Mouse (Mus musculus) heart, adult 2 months (tissue): ENCODE data around the gene Catsper4. TPM values are rescaled to one million over a fixed set of nuclear protein-coding genes. Genes with fewer than 3 reads are reported as not detected.

ENCODE experiments used
- DNase-seq, 2 experiments: peaks; one replicate each; pipeline ENCODE4 v3.0.0; 2021
- H3K27ac ChIP-seq: fragments of 200-600 bp; 2 replicates; pipeline ENCODE4 v1.8.1; 2022
- H3K27me3 ChIP-seq: fragments of 200-500 bp; 2 replicates; pipeline ENCODE4 v1.6.1; 2012; ENCODE audit warnings: mild to moderate bottlenecking, low read length, inconsistent platforms, mixed read lengths; ENCODE audit not compliant: control insufficient read depth, insufficient read depth
- H3K36me3 ChIP-seq: fragments of 200-500 bp; 2 replicates; pipeline ENCODE4 v1.6.1; 2012; ENCODE audit warnings: low read length, inconsistent platforms; ENCODE audit not compliant: control insufficient read depth, insufficient read depth
- H3K4me1 ChIP-seq: fragments of 200-500 bp; 2 replicates; pipeline ENCODE4 v1.6.1; 2011; ENCODE audit warnings: low read length; ENCODE audit not compliant: control insufficient read depth, insufficient read depth
- H3K4me3 ChIP-seq: fragments of 200-600 bp; 2 replicates; pipeline ENCODE4 v1.8.1; 2022
- H3K79me2 ChIP-seq: fragments of 200-500 bp; replicated peaks from 2 replicates; pipeline ENCODE4 v1.6.1; 2012; ENCODE audit warnings: mild to moderate bottlenecking, inconsistent platforms, low read length, moderate library complexity, mixed read lengths; ENCODE audit not compliant: control insufficient read depth, insufficient read depth
- H3K9ac ChIP-seq: fragments of 200-500 bp; 2 replicates; pipeline ENCODE4 v1.6.1; 2012; ENCODE audit warnings: low read depth, mild to moderate bottlenecking, control low read depth, inconsistent platforms, low read length, mixed read lengths
- CTCF ChIP-seq: fragments of 200-600 bp; IDR thresholded peaks from 2 replicates; pipeline ENCODE4 v1.8.1; 2022; ENCODE audit warnings: antibody characterized with exemption, mild to moderate bottlenecking, moderate library complexity
- EP300 ChIP-seq: fragments of 200-500 bp; IDR thresholded peaks from 2 replicates; pipeline ENCODE4 v1.6.1; 2011; ENCODE audit warnings: low read depth, low read length, control low read depth; ENCODE audit not compliant: insufficient read depth
- POLR2A ChIP-seq: fragments of 200-500 bp; IDR thresholded peaks from 2 replicates; pipeline ENCODE4 v1.6.1; 2011; ENCODE audit warnings: mild to moderate bottlenecking, low read depth, low read length, control low read depth; ENCODE audit not compliant: insufficient read depth
- WGBS: fragments of 180-500 bp; shearing (Covaris S2); methylation state at CpG from one replicate; pipeline ENCODE4 v1.1.7; 2018; 5-methylcytosine and 5-hydroxymethylcytosine counted together
- intact Hi-C: fragments of 180-260 bp; cut with DNase I; formaldehyde crosslinking; loops from one replicate; pipeline ENCODE4 v1.15.1; 2025
- polyA plus RNA-seq: library from polyadenylated mRNA; depleted of rRNA; stranded (reverse); fragments of >200 nt; gene quantifications from 2 replicates; pipeline ENCODE4 v1.2.3, GENCODE M21; 2012
- total RNA-seq, 2 experiments: library from RNA; stranded (reverse); gene quantifications; 2 replicates each; pipeline ENCODE4 v1.2.3; 2021

The Catsper4 gene
- total and polyA plus RNA-seq, 3 experiments = not detected

GRCm38 (mm10) chr4:134206488-134207053 is 20.6 kb downstream of the Catsper4 start:
- H3K79me2 ChIP-seq = no peaks in the 10 kb centered on the region
- H3K4me3 ChIP-seq = no peak overlapping the region
- H3K4me1 ChIP-seq = no peaks in the 10 kb centered on the region
- 59% methylated on average over 6 of the region's 6 CpGs for WGBS
- intact Hi-C loops = no loop called here
- H3K27me3 ChIP-seq = no peaks in the 10 kb centered on the region
- H3K9ac ChIP-seq = no peak overlapping the region
- no peak for DNase-seq
- H3K27ac ChIP-seq = no peak overlapping the region
- TF ChIP-seq CTCF = no peak
- H3K36me3 ChIP-seq = no peaks in the 10 kb centered on the region

DNA sequence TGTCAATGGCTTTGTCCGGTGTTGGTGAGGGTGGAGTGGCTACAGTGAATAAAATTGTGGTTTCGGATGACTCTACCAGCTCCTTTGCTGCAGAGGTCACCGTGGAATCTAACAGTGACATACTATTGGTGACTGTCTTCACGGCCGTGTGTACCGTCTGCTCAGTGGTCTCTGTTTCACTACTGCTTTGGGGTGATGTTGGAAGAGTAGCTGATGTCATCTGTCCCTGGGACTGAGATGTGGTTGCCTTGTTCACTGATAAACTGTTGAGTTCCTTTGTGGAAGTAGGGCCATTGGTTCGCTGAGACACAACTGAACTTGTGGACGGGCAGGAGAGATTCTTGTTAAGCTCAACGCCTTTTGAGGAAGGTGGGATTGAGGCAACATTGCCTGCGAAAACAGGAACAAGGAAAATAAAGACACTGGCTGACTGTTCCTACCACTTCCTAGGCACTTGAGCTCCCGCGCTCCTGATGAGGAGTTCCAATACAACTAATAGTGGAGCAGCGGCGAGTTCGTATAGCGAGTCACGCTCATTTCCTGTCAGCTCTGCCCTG is 23.8 kb downstream of the Catsper4 start:
- no peak for TF ChIP-seq EP300
- no peak for TF ChIP-seq POLR2A
- TF ChIP-seq CTCF = no peak
- no peak overlapping the region for H3K4me3 ChIP-seq
- H3K27me3 ChIP-seq = no peaks in the 10 kb centered on the region
- intact Hi-C loops = no loop called here
- DNase-seq = no peak
- WGBS = 71% methylated on average over 17 of the region's 17 CpGs
- no peaks in the 10 kb centered on the region for H3K4me1 ChIP-seq
- no peaks in the 10 kb centered on the region for H3K79me2 ChIP-seq
- no peak overlapping the region for H3K9ac ChIP-seq
- H3K36me3 ChIP-seq = no peaks in the 10 kb centered on the region
- H3K27ac ChIP-seq = no peak overlapping the region

DNA sequence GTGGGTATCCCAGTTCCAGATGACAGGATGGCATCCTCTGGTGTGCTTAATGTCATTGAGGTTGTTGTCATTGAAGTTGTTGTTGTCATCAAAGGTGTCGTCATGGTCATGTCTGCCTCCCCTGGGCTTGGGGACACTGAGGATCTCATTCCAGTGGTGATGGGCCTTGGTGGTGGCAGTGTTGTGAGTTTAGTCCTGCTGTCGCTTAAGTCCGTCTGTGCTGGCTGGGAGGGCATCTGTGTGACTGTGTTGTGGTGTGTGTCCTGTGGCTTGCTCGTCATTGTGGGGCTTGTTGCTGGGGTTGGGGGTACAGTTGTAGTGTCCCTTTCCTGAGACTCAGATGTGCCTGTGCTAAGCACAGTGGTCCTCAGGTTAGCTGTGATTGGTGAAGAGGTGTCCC is 24.3 kb downstream of the Catsper4 start, which contains the start of gene Gm7534:
Gm7534 (minus strand) TSS at position 101 of the 400 bp plus-strand sequence.
- Histone ChIP-seq H3K9ac (no peak within 1 kb of the TSS), H3K4me1 (no peaks in the 10 kb centered on the region), H3K27ac (no peak within 1 kb of the TSS), H3K36me3 (no peaks in the 10 kb centered on the region), H3K4me3 (no peak within 1 kb of the TSS), H3K79me2 (no peaks in the 10 kb centered on the region), H3K27me3 (no peaks in the 10 kb centered on the region)
- TF ChIP-seq CTCF = no peak
- intact Hi-C loops = no loop called here
- no peak for DNase-seq
- 87% methylated on average over 4 of the region's 4 CpGs for WGBS

DNA sequence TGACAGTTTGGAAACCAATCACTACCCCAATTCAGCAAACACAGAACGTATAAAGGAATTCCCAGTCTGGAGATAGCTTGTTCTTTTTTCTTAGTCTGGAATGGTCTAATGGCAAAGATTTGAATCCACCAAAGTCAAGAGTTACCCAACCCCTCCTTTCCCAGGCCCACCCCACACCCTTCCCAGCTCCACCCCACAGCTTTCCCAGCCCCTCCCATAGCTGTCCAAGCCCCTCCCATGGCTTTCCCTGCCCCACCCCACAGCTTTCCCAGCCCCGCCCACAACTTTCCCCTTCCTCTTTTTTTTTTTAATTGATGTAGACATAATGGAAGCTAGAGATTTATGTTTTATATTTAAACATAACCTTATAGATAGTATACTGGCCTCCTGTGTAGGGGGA is 27.8 kb downstream of the Catsper4 start:
- H3K27ac ChIP-seq = no peak overlapping the region
- no peaks in the 10 kb centered on the region for H3K4me1 ChIP-seq
- DNase-seq = no peak
- H3K27me3 ChIP-seq = no peaks in the 10 kb centered on the region
- H3K4me3 ChIP-seq = no peak overlapping the region
- H3K36me3 ChIP-seq = no peaks in the 10 kb centered on the region
- H3K79me2 ChIP-seq = no peaks in the 10 kb centered on the region
- WGBS = 70% methylated on average over 2 of the region's 2 CpGs
- intact Hi-C loops = no loop called here
- TF ChIP-seq EP300 (no peak), POLR2A (no peak), CTCF (no peak)
- H3K9ac ChIP-seq = no peak overlapping the region

GRCm38 (mm10) chr4:134186268-134186667 is 40.9 kb downstream of the Catsper4 start:
- intact Hi-C loops = loop anchor here (2.0 to 5.0 kb wide), 3 partner anchors 59 to 206 kb away; partner anchors contain the start of genes Pdik1l and Zfp593
- Histone ChIP-seq H3K4me1 (peaks cover 5% of the 10 kb centered on the region), H3K9ac (peak overlapping the region; percentile 95), H3K27me3 (no peaks in the 10 kb centered on the region), H3K27ac (peak overlapping the region; percentile 85), H3K36me3 (no peaks in the 10 kb centered on the region), H3K79me2 (peaks cover 2% of the 10 kb centered on the region; the same call in 1 of the 2 replicates), H3K4me3 (peak overlapping the region; percentile 72)
- DNase-seq = no peak
- TF ChIP-seq EP300 (no peak), POLR2A (no peak), CTCF (no peak)
- WGBS = 4% methylated on average over 22 of the region's 22 CpGs

- Histone ChIP-seq H3K4me3 (no peak overlapping the region), H3K9ac (no peak overlapping the region), H3K27ac (no peak overlapping the region), H3K4me1 (peaks cover 5% of the 10 kb centered on the region), H3K36me3 (no peaks in the 10 kb centered on the region), H3K27me3 (no peaks in the 10 kb centered on the region), H3K79me2 (peaks cover 2% of the 10 kb centered on the region; the same call in 1 of the 2 replicates)
- intact Hi-C loops = loop anchor here (5.0 kb wide), 1 partner anchor 207 kb away; no protein-coding TSS in a partner anchor
- no peak for TF ChIP-seq CTCF
- TF ChIP-seq POLR2A = no peak
- no peak for TF ChIP-seq EP300
- no peak for DNase-seq
- WGBS = 79% methylated on average over 3 of the region's 3 CpGs
Observed at GRCm38 (mm10) chr4:134185569-134185968, 41.6 kb downstream of the Catsper4 start.
